Mouse (Mus musculus): ENCODE data around the gene Qrich1.
A peak's percentile ranks its signal among the peaks of the same experiment; 100 is the strongest.

Qrich1 gene

GRCm38 (mm10) chr9:108516380-108517251, at the start of gene Qrich1:
Gene Qrich1, plus strand, starts transcription at chr9:108516806.
- DNase-seq (ENCODE audit: low read depth, low spot score), result peak; percentile 98

- DNase-seq (ENCODE audit: low read depth, low spot score), result no peak
Measured at GRCm38 (mm10) chr9:108469430-108469829, 47.2 kb upstream of the Qrich1 start.

- DNase-seq (ENCODE audit: low read depth, low spot score), result peak; percentile 56
Measured at GRCm38 (mm10) chr9:108469845-108470244, 46.8 kb upstream of the Qrich1 start.

- peak; percentile 54 for DNase-seq (ENCODE audit: low read depth, low spot score)
Measured at GRCm38 (mm10) chr9:108474528-108474927, 42.1 kb upstream of the Qrich1 start.

GRCm38 (mm10) chr9:108478638-108479156, 37.9 kb upstream of the Qrich1 start:
- DNase-seq (ENCODE audit: low read depth, low spot score), result peak; percentile 97

GRCm38 (mm10) chr9:108479241-108479640, 37.4 kb upstream of the Qrich1 start:
- peak; percentile 33 for DNase-seq (ENCODE audit: low read depth, low spot score)

- DNase-seq (ENCODE audit: low read depth, low spot score), result peak; percentile 88
Measured at GRCm38 (mm10) chr9:108479721-108480351, 36.8 kb upstream of the Qrich1 start, which contains the start of gene Lamb2. Gene Lamb2, plus strand, starts transcription at chr9:108479736.

GRCm38 (mm10) chr9:108480813-108481519, 35.6 kb upstream of the Qrich1 start:
- no peak for DNase-seq (ENCODE audit: low read depth, low spot score)

GRCm38 (mm10) chr9:108481520-108482210, 34.9 kb upstream of the Qrich1 start:
- no peak for DNase-seq (ENCODE audit: low read depth, low spot score)

- no peak for DNase-seq (ENCODE audit: low read depth, low spot score)
Measured at GRCm38 (mm10) chr9:108483051-108483790, 33.4 kb upstream of the Qrich1 start.

GRCm38 (mm10) chr9:108484021-108484420, 32.6 kb upstream of the Qrich1 start:
- no peak for DNase-seq (ENCODE audit: low read depth, low spot score)

- DNase-seq (ENCODE audit: low read depth, low spot score), result no peak
Measured at GRCm38 (mm10) chr9:108485301-108485875, 31.2 kb upstream of the Qrich1 start.

- no peak for DNase-seq (ENCODE audit: low read depth, low spot score)
Measured at GRCm38 (mm10) chr9:108486973-108487530, 29.6 kb upstream of the Qrich1 start.

GRCm38 (mm10) chr9:108488403-108488802, 28.2 kb upstream of the Qrich1 start:
- peak; percentile 39 for DNase-seq (ENCODE audit: low read depth, low spot score)

GRCm38 (mm10) chr9:108489215-108489614, 27.4 kb upstream of the Qrich1 start:
- no peak for DNase-seq (ENCODE audit: low read depth, low spot score)

GRCm38 (mm10) chr9:108489702-108490558, 26.7 kb upstream of the Qrich1 start:
- no peak for DNase-seq (ENCODE audit: low read depth, low spot score)

- DNase-seq (ENCODE audit: low read depth, low spot score), result peak; percentile 98
Measured at GRCm38 (mm10) chr9:108490559-108491285, 25.9 kb upstream of the Qrich1 start, which contains the start of gene Usp19. Gene Usp19, plus strand, starts transcription at chr9:108490602.

GRCm38 (mm10) chr9:108491286-108491580, 25.4 kb upstream of the Qrich1 start:
- no peak for DNase-seq (ENCODE audit: low read depth, low spot score)
